Mouse (Mus musculus) G1E (cell line): Measurements from ENCODE around the gene Sept5.

ENCODE experiments used
- CTCF ChIP-seq: IDR thresholded peaks from 2 replicates; pipeline ENCODE4 v1.5.1; 2012; ENCODE audit warnings: low read depth, low read length, inconsistent platforms, mixed read lengths
- GATA1 ChIP-seq: IDR thresholded peaks from 2 replicates; pipeline ENCODE4 v1.6.1; 2012; ENCODE audit warnings: borderline replicate concordance, low read length, inconsistent platforms, mixed read lengths
- GATA2 ChIP-seq: IDR thresholded peaks from 2 replicates; pipeline ENCODE4 v1.6.1; 2012; ENCODE audit warnings: low read depth, low read length, inconsistent platforms, borderline replicate concordance
- POLR2AphosphoS5 ChIP-seq: IDR thresholded peaks from 2 replicates; pipeline ENCODE4 v1.6.1; 2012; ENCODE audit warnings: low read depth, low read length, inconsistent platforms; ENCODE audit not compliant: insufficient replicate concordance
- TAL1 ChIP-seq: conservative IDR thresholded peaks from 2 replicates; pipeline ENCODE4 v1.6.1; 2012; ENCODE audit warnings: low read depth, low read length, inconsistent platforms, mixed read lengths

GRCm38 (mm10) chr16:18638396-18638795, 8.6 kb upstream of the Sept5 start:
- TF ChIP-seq CTCF (no peak), GATA1 (no peak), TAL1 (no peak), GATA2 (no peak), POLR2AphosphoS5 (no peak)
